Mouse (Mus musculus) lung, postnatal 10 days (tissue): ENCODE results near the gene Acad12.

Source experiments
- DNase-seq: peaks from one replicate; pipeline ENCODE4 v3.0.0; 2021

The Acad12 gene

GRCm38 (mm10) chr5:121581945-121582344, 36.8 kb downstream of the Acad12 start:
- no peak for DNase-seq

- DNase-seq: no peak
Measured at GRCm38 (mm10) chr5:121576927-121577488, 41.7 kb downstream of the Acad12 start.

- DNase-seq: no peak
Measured at GRCm38 (mm10) chr5:121575867-121576266, 42.9 kb downstream of the Acad12 start.

- DNase-seq: no peak
Measured at GRCm38 (mm10) chr5:121574145-121574544, 44.6 kb downstream of the Acad12 start.

GRCm38 (mm10) chr5:121570787-121571186, 48.0 kb downstream of the Acad12 start:
- DNase-seq: no peak

- DNase-seq: peak; percentile 68
Measured at GRCm38 (mm10) chr5:121569881-121570420, 48.8 kb downstream of the Acad12 start.

- DNase-seq: no peak
Measured at GRCm38 (mm10) chr5:121566035-121566681, 52.6 kb downstream of the Acad12 start.

GRCm38 (mm10) chr5:121564468-121564895, 54.3 kb downstream of the Acad12 start:
- peak; percentile 95 for DNase-seq

GRCm38 (mm10) chr5:121562436-121562835, 56.3 kb downstream of the Acad12 start:
- DNase-seq: no peak

- no peak for DNase-seq
Measured at GRCm38 (mm10) chr5:121549196-121549595, 69.5 kb downstream of the Acad12 start.

GRCm38 (mm10) chr5:121547084-121547483, 71.7 kb downstream of the Acad12 start:
- DNase-seq: no peak
